Mouse (Mus musculus) cortical plate, adult 2 months (tissue): ENCODE data around the gene 1190002N15Rik.

ENCODE experiments used
- CTCF ChIP-seq: fragments of 200-500 bp; IDR thresholded peaks from 2 replicates; pipeline ENCODE4 v1.5.1; 2011; ENCODE audit warnings: mild to moderate bottlenecking, control low read depth, low read length; ENCODE audit not compliant: insufficient read depth; ENCODE audit errors: extremely low read depth
- POLR2A ChIP-seq: fragments of 200-500 bp; IDR thresholded peaks from 2 replicates; pipeline ENCODE4 v1.6.1; 2011; ENCODE audit warnings: mild to moderate bottlenecking, low read length, control low read depth; ENCODE audit not compliant: insufficient read depth; ENCODE audit errors: extremely low read depth

- TF ChIP-seq POLR2A (no peak), CTCF (no peak)
Measured at GRCm38 (mm10) chr9:94539346-94539865, 1.5 kb upstream of the 1190002N15Rik start.
